Mouse (Mus musculus): ENCODE results near the gene Gm42715. TPM values are rescaled to one million over a fixed set of nuclear protein-coding genes. Genes with fewer than 3 reads are reported as not detected.
"Not testable (repeated sequence)": the region's sequence is repeated elsewhere in the genome, so short reads cannot be mapped to it uniquely, and the experiment has no call there.

The Gm42715 gene
- total RNA-seq, 2 experiments from 2014 or later: 10.0 to 10.1 TPM

GRCm38 (mm10) chr7:127491846-127492245, 27.5 kb upstream of the Gm42715 start:
- intact Hi-C loops (cut with DNase I): no loop called here
- no peak for DNase-seq (ENCODE audit: low spot score)

- intact Hi-C loops (cut with DNase I): loop anchor here (5.0 kb wide), 1 partner anchor 187 kb away; no protein-coding TSS in a partner anchor
- no peak for DNase-seq (ENCODE audit: low spot score)
These were observed 24.7 kb upstream of the Gm42715 start for GRCm38 (mm10) chr7:127494648-127495047.

- DNase-seq (ENCODE audit: low spot score): no peak
- intact Hi-C loops (cut with DNase I): loop anchor here (5.0 kb wide), 1 partner anchor 190 kb away; no protein-coding TSS in a partner anchor
These were observed 22.0 kb upstream of the Gm42715 start for GRCm38 (mm10) chr7:127497382-127497781.

GRCm38 (mm10) chr7:127498407-127498806, 21.0 kb upstream of the Gm42715 start:
- DNase-seq (ENCODE audit: low spot score): no peak
- intact Hi-C loops (cut with DNase I): loop anchor here (1.0 to 5.0 kb wide), 2 partner anchors 136 to 191 kb away; no protein-coding TSS in a partner anchor

GRCm38 (mm10) chr7:127508291-127508690, 11.1 kb upstream of the Gm42715 start:
- no peak for DNase-seq (ENCODE audit: low spot score)
- intact Hi-C loops (cut with DNase I): loop anchor here (2.0 kb wide), 1 partner anchor 27 kb away; no protein-coding TSS in a partner anchor

GRCm38 (mm10) chr7:127509830-127510229, 9.6 kb upstream of the Gm42715 start:
- intact Hi-C loops (cut with DNase I): loop anchor here (2.0 to 5.0 kb wide), 3 partner anchors 29 to 248 kb away; partner anchors contain the start of genes Ccdc189, Dctpp1 and Rnf40
- not testable (repeated sequence) for DNase-seq (ENCODE audit: low spot score)

- no peak for DNase-seq (ENCODE audit: low spot score)
- intact Hi-C loops (cut with DNase I): loop anchor here (5.0 kb wide), 2 partner anchors 76 to 249 kb away; partner anchors contain the start of genes Ccdc189, Dctpp1 and Rnf40
These were observed 8.1 kb upstream of the Gm42715 start for GRCm38 (mm10) chr7:127511241-127511640.

GRCm38 (mm10) chr7:127511808-127512230, 7.6 kb upstream of the Gm42715 start, which contains the start of gene Srcap:
Srcap (plus strand) TSS chr7:127511983.
- DNase-seq (ENCODE audit: low spot score): peak; percentile 94
- intact Hi-C loops (cut with DNase I): loop anchor here (1.0 to 5.0 kb wide), 3 partner anchors 34 to 250 kb away; partner anchors contain the start of genes Ccdc189, Dctpp1 and Rnf40

- intact Hi-C loops (cut with DNase I): loop anchor here (1.0 to 5.0 kb wide), 3 partner anchors 34 to 250 kb away; partner anchors contain the start of genes Ccdc189, Dctpp1 and Rnf40
- peak; percentile 86 for DNase-seq (ENCODE audit: low spot score)
These were observed 7.0 kb upstream of the Gm42715 start for GRCm38 (mm10) chr7:127512231-127513015.

GRCm38 (mm10) chr7:127513016-127513390, 6.4 kb upstream of the Gm42715 start:
- intact Hi-C loops (cut with DNase I): loop anchor here (5.0 kb wide), 2 partner anchors 74 to 251 kb away; partner anchors contain the start of genes Ccdc189, Dctpp1 and Rnf40
- DNase-seq (ENCODE audit: low spot score): no peak

GRCm38 (mm10) chr7:127513781-127514180, 5.6 kb upstream of the Gm42715 start:
- intact Hi-C loops (cut with DNase I): loop anchor here (5.0 kb wide), 2 partner anchors 74 to 251 kb away; partner anchors contain the start of genes Ccdc189, Dctpp1 and Rnf40
- DNase-seq (ENCODE audit: low spot score): no peak

- intact Hi-C loops (cut with DNase I): no loop called here
- DNase-seq (ENCODE audit: low spot score): no peak
These were observed 3.5 kb upstream of the Gm42715 start for GRCm38 (mm10) chr7:127515846-127516245.

- intact Hi-C loops (cut with DNase I): no loop called here
- no peak for DNase-seq (ENCODE audit: low spot score)
These were observed 3.0 kb upstream of the Gm42715 start for GRCm38 (mm10) chr7:127516344-127516743.

- no peak for DNase-seq (ENCODE audit: low spot score)
- intact Hi-C loops (cut with DNase I): no loop called here
These were observed 22.3 kb downstream of the Gm42715 start for GRCm38 (mm10) chr7:127541671-127542070.

- intact Hi-C loops (cut with DNase I): no loop called here
- DNase-seq (ENCODE audit: low spot score): no peak
These were observed 29.9 kb downstream of the Gm42715 start for GRCm38 (mm10) chr7:127549116-127549835.

GRCm38 (mm10) chr7:127551558-127551957, 32.2 kb downstream of the Gm42715 start:
- DNase-seq (ENCODE audit: low spot score): no peak
- intact Hi-C loops (cut with DNase I): no loop called here

- DNase-seq (ENCODE audit: low spot score): no peak
- intact Hi-C loops (cut with DNase I): no loop called here
These were observed 41.2 kb downstream of the Gm42715 start for GRCm38 (mm10) chr7:127560580-127560979.

- no peak for DNase-seq (ENCODE audit: low spot score)
- intact Hi-C loops (cut with DNase I): no loop called here
These were observed 42.0 kb downstream of the Gm42715 start, which contains the start of gene Tmem265 for GRCm38 (mm10) chr7:127561340-127561858. Tmem265 (plus strand) TSS chr7:127561390.

- DNase-seq (ENCODE audit: low spot score): no peak
- intact Hi-C loops (cut with DNase I): no loop called here
These were observed 45.2 kb downstream of the Gm42715 start for GRCm38 (mm10) chr7:127564381-127565150.

Measured in heart, postnatal 25 days (tissue).